Mouse (Mus musculus) limb, embryonic 12.5 days (tissue): ENCODE data around the gene Vrk1. TPM values are rescaled to one million over a fixed set of nuclear protein-coding genes. Genes with fewer than 3 reads are reported as not detected.

Source experiments
- ATAC-seq: fragments of 200-750 bp; cut with Nextera tagmentation; 2 replicates; pipeline ENCODE4 v1.8.0; 2017; ENCODE audit warnings: low read depth, moderate TSS enrichment; ENCODE audit not compliant: insufficient number of reproducible peaks, insufficient read depth, low FRiP score, low TSS enrichment
- H3K27ac ChIP-seq: fragments of 300-500 bp; sonication (generic); 2 replicates; pipeline ENCODE4 v1.5.1; 2016; ENCODE audit warnings: mild to moderate bottlenecking, moderate library complexity
- H3K27me3 ChIP-seq: fragments of 300-500 bp; sonication (generic); 2 replicates; pipeline ENCODE4 v1.6.1; 2016; ENCODE audit warnings: mild to moderate bottlenecking, moderate library complexity
- H3K36me3 ChIP-seq: fragments of 300-500 bp; sonication (generic); 2 replicates; pipeline ENCODE4 v1.6.1; 2016; ENCODE audit warnings: mild to moderate bottlenecking, moderate library complexity
- H3K4me1 ChIP-seq: fragments of 300-500 bp; sonication (generic); replicated peaks from 2 replicates; pipeline ENCODE4 v1.6.1; 2016
- H3K4me2 ChIP-seq: fragments of 300-500 bp; sonication (generic); 2 replicates; pipeline ENCODE4 v1.6.1; 2016; ENCODE audit warnings: mild to moderate bottlenecking, moderate library complexity
- H3K4me3 ChIP-seq: fragments of 300-500 bp; sonication (generic); replicated peaks from 2 replicates; pipeline ENCODE4 v1.5.1; 2016; ENCODE audit warnings: mild to moderate bottlenecking
- H3K9ac ChIP-seq: fragments of 300-500 bp; sonication (generic); replicated peaks from 2 replicates; pipeline ENCODE4 v1.6.1; 2016; ENCODE audit warnings: mild to moderate bottlenecking, moderate library complexity
- H3K9me3 ChIP-seq: fragments of 300-500 bp; sonication (generic); 2 replicates; pipeline ENCODE4 v1.6.1; 2016; ENCODE audit warnings: mild to moderate bottlenecking, moderate library complexity
- WGBS: fragments of 180-500 bp; shearing (Covaris S2); methylation state at CpG from one replicate; pipeline ENCODE4 v1.1.7; 2016; 5-methylcytosine and 5-hydroxymethylcytosine counted together
- polyA plus RNA-seq: library from polyadenylated mRNA; unstranded; fragments of >200 nt; fragmentation: Nextera tagmentation; extraction: Ambion mirVana; gene quantifications from 2 replicates; pipeline ENCODE4 v1.2.1, GENCODE M21; 2016

Vrk1 gene
- polyA plus RNA-seq, 1 experiment from 2014 or later = 89.2 TPM

GRCm38 (mm10) chr12:106082958-106083381 lies 72.9 kb downstream of the Vrk1 start:
- Histone ChIP-seq H3K4me1 (peaks cover 27% of the 10 kb centered on the region), H3K9ac (no peak overlapping the region), H3K27ac (no peak overlapping the region), H3K9me3 (no peaks in the 10 kb centered on the region), H3K4me3 (no peak overlapping the region), H3K36me3 (0 out of 2 replicates have a peak, but pooled peaks cover 3% of the 10 kb centered on the region), H3K4me2 (no peak overlapping the region), H3K27me3 (no peaks in the 10 kb centered on the region)
- WGBS = 46% methylated on average over 11 of the region's 11 CpGs
- peak; percentile 63; the same call in 1 of the 2 replicates for ATAC-seq

GRCm38 (mm10) chr12:106084126-106084525 lies 74.1 kb downstream of the Vrk1 start:
- Histone ChIP-seq H3K4me2 (no peak overlapping the region), H3K27me3 (no peaks in the 10 kb centered on the region), H3K9ac (no peak overlapping the region), H3K36me3 (no peaks in the 10 kb centered on the region), H3K27ac (no peak overlapping the region), H3K4me3 (no peak overlapping the region), H3K4me1 (peaks cover 27% of the 10 kb centered on the region), H3K9me3 (no peaks in the 10 kb centered on the region)
- ATAC-seq = no peak
- WGBS = 92% methylated on average over 12 of the region's 12 CpGs

GRCm38 (mm10) chr12:106094827-106095226 lies 84.8 kb downstream of the Vrk1 start:
- 0 out of 2 replicates have a peak, but pooled peaks have one; percentile 54 for ATAC-seq

GRCm38 (mm10) chr12:106102003-106102402 lies 92.0 kb downstream of the Vrk1 start:
- ATAC-seq = no peak
- Histone ChIP-seq H3K9ac (no peak overlapping the region), H3K36me3 (no peaks in the 10 kb centered on the region), H3K27ac (no peak overlapping the region), H3K4me3 (no peak overlapping the region), H3K9me3 (no peaks in the 10 kb centered on the region), H3K27me3 (no peaks in the 10 kb centered on the region), H3K4me2 (no peak overlapping the region), H3K4me1 (peaks cover 15% of the 10 kb centered on the region)
- 95% methylated on average over 6 of the region's 6 CpGs for WGBS

More at GRCm38 (mm10) chr12:106094827-106095226, 84.8 kb downstream of the Vrk1 start:
- H3K27me3 ChIP-seq = no peaks in the 10 kb centered on the region
- peaks cover 11% of the 10 kb centered on the region for H3K4me1 ChIP-seq
- WGBS = 97% methylated on average over 9 of the region's 9 CpGs
- peaks cover 10% of the 10 kb centered on the region; the same call in 1 of the 2 replicates for H3K9me3 ChIP-seq
- no peak overlapping the region for H3K4me2 ChIP-seq
- no peak overlapping the region for H3K9ac ChIP-seq
- H3K4me3 ChIP-seq = no peak overlapping the region
- no peak overlapping the region for H3K27ac ChIP-seq
- no peaks in the 10 kb centered on the region for H3K36me3 ChIP-seq

GRCm38 (mm10) chr12:106102726-106103643 lies 93.0 kb downstream of the Vrk1 start:
- Histone ChIP-seq H3K9ac (no peak overlapping the region), H3K4me2 (no peak overlapping the region), H3K9me3 (no peaks in the 10 kb centered on the region), H3K4me1 (peaks cover 15% of the 10 kb centered on the region), H3K27me3 (no peaks in the 10 kb centered on the region), H3K36me3 (no peaks in the 10 kb centered on the region), H3K4me3 (no peak overlapping the region), H3K27ac (no peak overlapping the region)
- no peak for ATAC-seq
- 61% methylated on average over 16 of the region's 16 CpGs for WGBS

GRCm38 (mm10) chr12:106107272-106107671 lies 97.2 kb downstream of the Vrk1 start:
- 87% methylated on average over 14 of the region's 14 CpGs for WGBS
- no peak overlapping the region for H3K4me2 ChIP-seq
- peaks cover 9% of the 10 kb centered on the region for H3K4me1 ChIP-seq
- no peak for ATAC-seq
- no peak overlapping the region for H3K27ac ChIP-seq
- no peaks in the 10 kb centered on the region for H3K27me3 ChIP-seq
- no peak overlapping the region for H3K9ac ChIP-seq
- H3K36me3 ChIP-seq = no peaks in the 10 kb centered on the region
- no peaks in the 10 kb centered on the region for H3K9me3 ChIP-seq
- H3K4me3 ChIP-seq = no peak overlapping the region

- 17% methylated on average over 6 of the region's 6 CpGs for WGBS
- no peak for ATAC-seq
- no peaks in the 10 kb centered on the region for H3K36me3 ChIP-seq
- H3K9me3 ChIP-seq = 0 out of 2 replicates have a peak, but pooled peaks cover 3% of the 10 kb centered on the region
- H3K27ac ChIP-seq = no peak overlapping the region
- H3K9ac ChIP-seq = no peak overlapping the region
- H3K27me3 ChIP-seq = 0 out of 2 replicates have a peak, but pooled peaks cover 4% of the 10 kb centered on the region
- H3K4me1 ChIP-seq = peaks cover 7% of the 10 kb centered on the region; the same call in 1 of the 2 replicates
- H3K4me2 ChIP-seq = no peak overlapping the region
- no peak overlapping the region for H3K4me3 ChIP-seq
Measured at GRCm38 (mm10) chr12:106115070-106115891, 105.3 kb downstream of the Vrk1 start.

- H3K36me3 ChIP-seq = no peaks in the 10 kb centered on the region
- 0 out of 2 replicates have a peak, but pooled peaks cover 3% of the 10 kb centered on the region for H3K9me3 ChIP-seq
- 0 out of 2 replicates have a peak, but pooled peaks cover 4% of the 10 kb centered on the region for H3K27me3 ChIP-seq
- peaks cover 7% of the 10 kb centered on the region; the same call in 1 of the 2 replicates for H3K4me1 ChIP-seq
- no peak for ATAC-seq
- no peak overlapping the region for H3K9ac ChIP-seq
- 61% methylated on average over 5 of the region's 5 CpGs for WGBS
- H3K4me3 ChIP-seq = no peak overlapping the region
- no peak overlapping the region for H3K27ac ChIP-seq
- no peak overlapping the region for H3K4me2 ChIP-seq
Measured at GRCm38 (mm10) chr12:106115892-106116206, 105.8 kb downstream of the Vrk1 start.

- Histone ChIP-seq H3K4me3 (no peak overlapping the region), H3K27me3 (no peaks in the 10 kb centered on the region), H3K9me3 (no peaks in the 10 kb centered on the region), H3K27ac (no peak overlapping the region), H3K9ac (no peak overlapping the region), H3K4me2 (no peak overlapping the region), H3K4me1 (no peaks in the 10 kb centered on the region), H3K36me3 (no peaks in the 10 kb centered on the region)
- 58% methylated on average over 14 of the region's 14 CpGs for WGBS
- no peak for ATAC-seq
Measured at GRCm38 (mm10) chr12:106123276-106123675, 113.2 kb downstream of the Vrk1 start.

GRCm38 (mm10) chr12:106124581-106124980 lies 114.6 kb downstream of the Vrk1 start:
- ATAC-seq = no peak

More at GRCm38 (mm10) chr12:106124581-106124980, 114.6 kb downstream of the Vrk1 start:
- no peak overlapping the region for H3K9ac ChIP-seq
- no peaks in the 10 kb centered on the region for H3K27me3 ChIP-seq
- H3K4me2 ChIP-seq = no peak overlapping the region
- no peak overlapping the region for H3K27ac ChIP-seq
- no peak overlapping the region for H3K4me3 ChIP-seq
- WGBS = 91% methylated on average over 3 of the region's 3 CpGs
- H3K9me3 ChIP-seq = no peaks in the 10 kb centered on the region
- H3K4me1 ChIP-seq = no peaks in the 10 kb centered on the region
- no peaks in the 10 kb centered on the region for H3K36me3 ChIP-seq
